Mouse (Mus musculus) intestine, embryonic 16.5 days (tissue): ENCODE data around the gene Cacna1e. TPM values are rescaled to one million over a fixed set of nuclear protein-coding genes. Genes with fewer than 3 reads are reported as not detected.

Experiments
- ATAC-seq: fragments of 200-750 bp; cut with Nextera tagmentation; 2 replicates; pipeline ENCODE4 v1.8.0; 2017; ENCODE audit warnings: moderate TSS enrichment, moderate library complexity
- H3K27ac ChIP-seq: fragments of 300-500 bp; sonication (generic); 2 replicates; pipeline ENCODE4 v1.5.1; 2014; ENCODE audit warnings: mild to moderate bottlenecking, low read length
- H3K27me3 ChIP-seq: fragments of 300-500 bp; sonication (generic); replicated peaks from 2 replicates; pipeline ENCODE4 v1.6.1; 2014; ENCODE audit warnings: low read length, control low read depth, mixed read lengths; ENCODE audit not compliant: control insufficient read depth, insufficient read depth
- H3K36me3 ChIP-seq: fragments of 300-500 bp; sonication (generic); 2 replicates; pipeline ENCODE4 v1.6.1; 2014; ENCODE audit warnings: low read length, control low read depth; ENCODE audit not compliant: control insufficient read depth, insufficient read depth
- H3K4me1 ChIP-seq: fragments of 300-500 bp; sonication (generic); 2 replicates; pipeline ENCODE4 v1.6.1; 2014; ENCODE audit warnings: low read length, control low read depth, mixed read lengths; ENCODE audit not compliant: control insufficient read depth, insufficient read depth
- H3K4me2 ChIP-seq: fragments of 300-500 bp; sonication (generic); 2 replicates; pipeline ENCODE4 v1.6.1; 2014; ENCODE audit warnings: low read depth, low read length, control low read depth
- H3K4me3 ChIP-seq: fragments of 300-500 bp; sonication (generic); 2 replicates; pipeline ENCODE4 v1.5.1; 2014; ENCODE audit warnings: mild to moderate bottlenecking, low read length
- H3K9ac ChIP-seq: fragments of 300-500 bp; sonication (generic); 2 replicates; pipeline ENCODE4 v1.6.1; 2014; ENCODE audit warnings: low read depth, low read length
- H3K9me3 ChIP-seq: fragments of 300-500 bp; sonication (generic); 2 replicates; pipeline ENCODE4 v1.6.1; 2016; ENCODE audit warnings: low read length, control low read depth; ENCODE audit not compliant: control insufficient read depth
- WGBS: fragments of 180-500 bp; shearing (Covaris S2); extraction: QIAGEN DNeasy Blood & Tissue Kit; methylation state at CpG from one replicate; pipeline ENCODE4 v1.1.7; 2014; 5-methylcytosine and 5-hydroxymethylcytosine counted together
- polyA plus RNA-seq: library from polyadenylated mRNA; unstranded; fragments of >200 nt; fragmentation: Nextera tagmentation; extraction: Ambion mirVana; gene quantifications from 2 replicates; pipeline ENCODE4 v1.2.1, GENCODE M21; 2015

Cacna1e gene
- polyA plus RNA-seq, 1 experiment from 2014 or later, result 1.3 TPM

GRCm38 (mm10) chr1:154537445-154537844 is 346.9 kb downstream of the Cacna1e start:
- no peaks in the 10 kb centered on the region for H3K36me3 ChIP-seq
- H3K27ac ChIP-seq, result no peak overlapping the region
- no peak for ATAC-seq
- H3K27me3 ChIP-seq, result no peaks in the 10 kb centered on the region
- H3K4me2 ChIP-seq, result no peak overlapping the region
- no peak overlapping the region for H3K9ac ChIP-seq
- H3K4me1 ChIP-seq, result no peaks in the 10 kb centered on the region
- H3K9me3 ChIP-seq, result no peaks in the 10 kb centered on the region
- H3K4me3 ChIP-seq, result no peak overlapping the region

GRCm38 (mm10) chr1:154536763-154537162 is 347.5 kb downstream of the Cacna1e start:
- 73% methylated on average over 2 of the region's 2 CpGs for WGBS
- H3K27me3 ChIP-seq, result no peaks in the 10 kb centered on the region
- ATAC-seq, result no peak
- H3K4me1 ChIP-seq, result no peaks in the 10 kb centered on the region
- H3K4me2 ChIP-seq, result no peak overlapping the region
- H3K9me3 ChIP-seq, result no peaks in the 10 kb centered on the region
- H3K9ac ChIP-seq, result no peak overlapping the region
- H3K27ac ChIP-seq, result no peak overlapping the region
- H3K4me3 ChIP-seq, result no peak overlapping the region
- no peaks in the 10 kb centered on the region for H3K36me3 ChIP-seq

- no peak for ATAC-seq
- Histone ChIP-seq H3K27me3 (no peaks in the 10 kb centered on the region), H3K4me1 (no peaks in the 10 kb centered on the region), H3K36me3 (no peaks in the 10 kb centered on the region), H3K4me2 (no peak overlapping the region), H3K9ac (no peak overlapping the region), H3K4me3 (no peak overlapping the region), H3K27ac (no peak overlapping the region), H3K9me3 (no peaks in the 10 kb centered on the region)
- WGBS, result 64% methylated on average over 11 of the region's 11 CpGs
Measured at GRCm38 (mm10) chr1:154532987-154533940, 351.0 kb downstream of the Cacna1e start.

GRCm38 (mm10) chr1:154529666-154530065 is 354.6 kb downstream of the Cacna1e start:
- 96% methylated on average over 4 of the region's 4 CpGs for WGBS
- H3K9ac ChIP-seq, result no peak overlapping the region

GRCm38 (mm10) chr1:154528803-154529202 is 355.5 kb downstream of the Cacna1e start:
- Histone ChIP-seq H3K27ac (no peak overlapping the region), H3K4me2 (no peak overlapping the region), H3K9me3 (no peaks in the 10 kb centered on the region), H3K36me3 (no peaks in the 10 kb centered on the region), H3K4me3 (no peak overlapping the region), H3K27me3 (no peaks in the 10 kb centered on the region), H3K4me1 (no peaks in the 10 kb centered on the region), H3K9ac (no peak overlapping the region)
- ATAC-seq, result no peak
- 89% methylated on average over 6 of the region's 6 CpGs for WGBS

More at GRCm38 (mm10) chr1:154529666-154530065, 354.6 kb downstream of the Cacna1e start:
- ATAC-seq, result no peak
- H3K4me2 ChIP-seq, result no peak overlapping the region
- no peaks in the 10 kb centered on the region for H3K27me3 ChIP-seq
- H3K9me3 ChIP-seq, result no peaks in the 10 kb centered on the region
- no peaks in the 10 kb centered on the region for H3K4me1 ChIP-seq
- H3K4me3 ChIP-seq, result no peak overlapping the region
- no peaks in the 10 kb centered on the region for H3K36me3 ChIP-seq
- H3K27ac ChIP-seq, result no peak overlapping the region

- H3K9ac ChIP-seq, result no peak overlapping the region
Measured at GRCm38 (mm10) chr1:154520715-154521114, 363.6 kb downstream of the Cacna1e start.

GRCm38 (mm10) chr1:154515350-154515749 is 369.0 kb downstream of the Cacna1e start:
- Histone ChIP-seq H3K36me3 (no peaks in the 10 kb centered on the region), H3K4me1 (no peaks in the 10 kb centered on the region), H3K9me3 (no peaks in the 10 kb centered on the region), H3K27me3 (no peaks in the 10 kb centered on the region), H3K9ac (no peak overlapping the region), H3K27ac (no peak overlapping the region), H3K4me2 (no peak overlapping the region), H3K4me3 (no peak overlapping the region)
- 87% methylated on average over 2 of the region's 2 CpGs for WGBS
- no peak for ATAC-seq

More at GRCm38 (mm10) chr1:154520715-154521114, 363.6 kb downstream of the Cacna1e start:
- H3K4me3 ChIP-seq, result no peak overlapping the region
- no peaks in the 10 kb centered on the region for H3K36me3 ChIP-seq
- ATAC-seq, result no peak
- H3K4me2 ChIP-seq, result no peak overlapping the region
- no peak overlapping the region for H3K27ac ChIP-seq
- no peaks in the 10 kb centered on the region for H3K9me3 ChIP-seq
- H3K27me3 ChIP-seq, result no peaks in the 10 kb centered on the region
- WGBS, result 90% methylated on average over 2 of the region's 2 CpGs
- H3K4me1 ChIP-seq, result no peaks in the 10 kb centered on the region

GRCm38 (mm10) chr1:154511736-154512135 is 372.6 kb downstream of the Cacna1e start:
- H3K4me1 ChIP-seq, result no peaks in the 10 kb centered on the region
- no peak overlapping the region for H3K27ac ChIP-seq
- H3K4me2 ChIP-seq, result no peak overlapping the region
- H3K9ac ChIP-seq, result no peak overlapping the region
- no peak for ATAC-seq
- no peaks in the 10 kb centered on the region for H3K9me3 ChIP-seq
- no peaks in the 10 kb centered on the region for H3K27me3 ChIP-seq
- H3K4me3 ChIP-seq, result no peak overlapping the region
- H3K36me3 ChIP-seq, result no peaks in the 10 kb centered on the region

GRCm38 (mm10) chr1:154504005-154504404 is 380.3 kb downstream of the Cacna1e start:
- no peaks in the 10 kb centered on the region for H3K27me3 ChIP-seq
- no peaks in the 10 kb centered on the region for H3K9me3 ChIP-seq
- no peak overlapping the region for H3K27ac ChIP-seq
- no peak overlapping the region for H3K4me3 ChIP-seq
- 75% methylated on average over 4 of the region's 4 CpGs for WGBS
- ATAC-seq, result no peak
- no peaks in the 10 kb centered on the region for H3K36me3 ChIP-seq
- no peaks in the 10 kb centered on the region for H3K4me1 ChIP-seq
- H3K9ac ChIP-seq, result no peak overlapping the region
- no peak overlapping the region for H3K4me2 ChIP-seq
